Mouse (Mus musculus) left cerebral cortex, adult 8-10 months (tissue): ENCODE data around the gene Hydin. TPM values are rescaled to one million over a fixed set of nuclear protein-coding genes. Genes with fewer than 3 reads are reported as not detected.

Experiments used
- DNase-seq, 2 experiments: peaks; one replicate each; pipeline ENCODE4 v3.0.0; 2022; ENCODE audit warnings: low spot score in 2 of 2
- microRNA-seq, 2 experiments: library from miRNA; unstranded; fragments of <30 nt; microRNA quantifications; one replicate each; pipeline ENCODE4 v1.2.0; 2022
- total RNA-seq, 4 experiments: library from RNA; stranded (reverse); gene quantifications; 2 replicates each; pipeline ENCODE4 v1.2.4; 2022

Hydin gene
- total RNA-seq, 4 experiments from 2014 or later: 0.54 to 0.80 (median 0.70) TPM

DNA sequence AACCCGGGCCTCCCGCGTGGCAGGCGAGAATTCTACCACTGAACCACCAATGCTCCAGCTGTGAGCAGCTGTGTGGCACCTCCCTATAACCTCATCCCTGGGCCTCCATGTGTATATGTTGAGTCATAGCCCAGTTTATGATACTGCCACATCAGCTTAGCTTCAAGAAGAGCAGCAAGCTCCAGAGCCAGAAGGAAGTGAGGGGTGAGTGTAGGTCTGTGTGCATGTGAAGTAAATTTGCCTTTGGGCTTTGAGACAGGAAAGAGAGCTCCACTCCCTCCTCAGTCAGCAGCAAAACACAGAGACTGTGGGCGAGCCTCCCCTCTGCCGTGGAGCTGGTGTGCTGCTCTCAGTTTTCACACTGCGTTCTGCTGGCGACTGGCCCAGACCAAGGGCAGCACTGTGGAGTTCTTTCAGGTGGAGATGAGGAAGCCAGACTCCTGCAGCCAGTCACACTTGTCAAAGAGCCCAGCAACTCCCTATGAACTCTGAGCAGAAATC, 363.8 kb downstream of the Hydin start:
- DNase-seq: peak in 1 of 2 experiments; percentile 72

GRCm38 (mm10) chr8:110631201-110631600, 364.4 kb downstream of the Hydin start:
- no peak for DNase-seq

DNA sequence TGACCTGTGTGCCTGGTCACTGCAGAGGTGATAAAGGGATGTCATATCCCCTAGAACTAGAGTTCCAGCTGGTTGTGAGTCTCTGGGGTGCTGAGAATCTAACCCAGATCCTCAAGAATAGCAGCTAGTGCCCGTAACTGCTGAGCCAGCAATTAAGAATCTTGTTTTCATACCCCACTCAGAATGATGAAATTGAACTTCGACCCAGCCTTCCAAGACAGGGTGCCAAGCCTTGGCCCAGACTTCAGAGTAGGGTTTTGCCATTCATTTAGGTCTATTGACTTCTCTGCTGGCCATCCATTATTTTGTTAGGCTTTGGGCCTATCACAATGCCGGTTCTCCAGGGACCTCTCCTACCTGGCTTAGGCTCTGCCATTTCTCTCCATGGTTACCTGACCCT, 367.0 kb downstream of the Hydin start:
- no peak for DNase-seq

DNA sequence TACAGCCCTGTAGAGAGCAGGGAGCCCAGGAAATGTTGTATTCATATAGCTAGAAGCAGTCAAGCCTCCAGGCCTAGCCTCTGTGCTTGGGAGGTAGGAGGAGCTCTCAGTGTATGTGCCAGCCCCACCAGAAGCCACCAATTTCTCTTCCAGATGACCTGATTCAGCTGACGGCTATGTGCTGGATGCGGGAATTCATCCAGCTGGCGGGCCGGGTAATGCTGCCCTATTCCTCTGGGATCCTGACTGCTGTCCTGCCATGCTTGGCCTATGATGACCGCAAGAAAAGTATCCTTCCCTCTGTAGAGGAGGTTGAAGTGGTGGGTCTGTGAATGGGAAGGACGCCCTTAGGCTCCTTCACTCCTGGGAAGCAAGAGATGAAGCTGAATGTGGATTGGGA, 369.4 kb downstream of the Hydin start:
- no peak for DNase-seq

- no peak for DNase-seq
Measured at GRCm38 (mm10) chr8:110642331-110642730, 375.6 kb downstream of the Hydin start.

DNA sequence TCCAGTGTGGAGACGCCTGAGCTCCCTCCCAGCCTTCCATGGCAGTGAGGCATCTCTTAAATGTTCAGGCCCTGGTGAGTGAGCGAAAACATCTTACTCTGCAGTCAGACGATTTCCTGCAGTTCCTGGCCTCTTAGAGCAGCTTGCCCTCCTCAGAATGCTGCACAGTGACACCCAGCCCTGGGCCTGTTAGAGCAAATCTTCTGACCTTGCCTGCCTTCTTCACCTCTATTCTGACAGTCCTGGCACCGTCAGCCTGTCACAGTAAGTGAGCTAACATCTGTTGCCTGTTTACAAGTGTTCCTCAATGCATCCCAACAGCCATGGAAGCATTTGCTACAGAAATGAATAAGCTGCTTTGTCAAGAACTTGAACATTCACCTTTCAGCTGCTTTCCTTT, 376.4 kb downstream of the Hydin start:
- no peak for DNase-seq

DNA sequence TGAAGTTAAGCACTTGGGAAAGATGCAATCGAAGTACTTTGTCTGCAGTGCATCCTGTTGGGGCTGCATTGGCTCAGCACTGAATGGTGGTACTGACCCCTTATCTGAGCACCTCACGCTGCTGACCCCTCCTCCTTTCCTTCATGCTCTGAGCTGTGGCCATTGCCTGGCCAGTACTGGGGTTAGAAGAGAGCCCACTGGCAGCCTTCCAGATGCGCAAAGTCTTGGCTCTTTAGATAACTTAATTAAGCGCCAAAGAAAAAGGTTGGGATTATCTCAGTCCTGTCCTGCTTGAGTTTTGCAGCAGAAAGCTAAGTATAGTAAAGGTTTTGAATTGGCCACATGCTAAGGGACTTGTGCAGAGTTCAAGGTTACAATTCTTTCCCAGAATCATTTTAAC, 377.6 kb downstream of the Hydin start:
- no peak for DNase-seq

GRCm38 (mm10) chr8:110644901-110645300, 378.1 kb downstream of the Hydin start:
- no peak for DNase-seq

DNA sequence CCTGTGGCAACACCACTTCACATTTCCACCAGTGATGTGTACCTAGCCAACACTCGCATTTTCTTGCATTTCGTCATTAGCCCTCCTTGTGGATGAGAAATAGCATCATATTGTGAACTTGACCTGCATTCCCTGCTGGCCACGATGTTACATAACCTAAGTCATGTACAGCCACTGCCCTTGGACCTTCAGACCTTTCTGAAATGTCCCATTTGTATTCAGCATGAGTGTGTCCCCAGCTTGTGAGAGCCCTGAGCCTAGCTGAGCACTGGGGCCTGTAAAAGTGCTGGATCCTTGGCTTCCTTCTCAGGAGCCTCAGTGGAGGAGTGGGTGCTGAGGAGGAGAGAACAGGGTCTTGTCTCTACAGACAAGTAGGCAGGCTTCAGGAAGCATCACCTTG, 378.6 kb downstream of the Hydin start:
- DNase-seq: no peak

GRCm38 (mm10) chr8:110646064-110646463, 379.3 kb downstream of the Hydin start:
- DNase-seq: peak in 1 of 2 experiments; percentile 68

- DNase-seq: no peak
Measured at GRCm38 (mm10) chr8:110648577-110648976, 381.8 kb downstream of the Hydin start.

DNA sequence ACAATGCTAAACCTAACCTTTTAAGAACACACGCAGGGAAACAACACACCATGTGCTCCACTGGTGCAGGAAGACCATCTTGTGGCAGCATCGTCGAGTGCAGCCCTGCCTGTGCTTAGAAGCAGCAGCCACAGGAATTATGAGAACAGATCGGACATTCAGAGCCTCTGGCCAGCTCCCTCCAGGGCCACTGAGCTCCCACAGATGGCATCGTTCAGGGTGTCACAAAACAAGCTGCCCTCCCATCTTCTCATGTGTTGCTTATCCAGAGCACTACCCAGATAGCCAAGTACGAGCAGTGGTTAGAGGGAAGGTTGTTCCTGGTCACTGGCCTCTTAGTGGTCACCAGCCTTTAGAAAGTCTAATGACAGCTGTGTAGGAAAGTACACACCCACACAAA, 382.5 kb downstream of the Hydin start:
- DNase-seq: no peak

GRCm38 (mm10) chr8:110650838-110651237, 384.1 kb downstream of the Hydin start:
- no peak for DNase-seq

GRCm38 (mm10) chr8:110651847-110652246, 385.1 kb downstream of the Hydin start:
- DNase-seq: no peak

- DNase-seq: no peak
Measured at GRCm38 (mm10) chr8:110654075-110655060, 387.6 kb downstream of the Hydin start.

- DNase-seq: no peak
Measured at GRCm38 (mm10) chr8:110655827-110656226, 389.1 kb downstream of the Hydin start.

DNA sequence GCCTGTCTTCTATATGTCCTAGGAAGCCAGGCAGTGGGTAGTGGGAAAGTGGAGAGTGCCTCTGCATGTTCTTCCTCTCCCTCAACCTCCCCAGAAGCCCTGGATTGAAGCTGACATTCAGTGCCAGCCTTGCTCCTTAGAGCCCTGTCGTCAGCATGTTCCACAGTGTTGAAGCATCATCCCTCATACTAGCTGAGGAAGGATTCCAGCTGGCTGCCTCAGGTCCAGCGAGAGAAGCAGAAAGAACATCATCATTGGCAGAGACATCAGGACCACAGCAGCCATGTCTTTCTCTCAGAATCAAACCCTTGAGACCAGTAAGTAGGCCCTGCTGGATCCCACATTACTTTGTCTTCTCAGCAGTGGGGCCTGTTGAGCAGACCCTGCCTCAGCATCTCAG, 390.9 kb downstream of the Hydin start:
- no peak for DNase-seq

Small RNAs within 50 kb of the gene (microRNA-seq; reads per million reads assigned to microRNA genes)
- gene Gm44489: 0 reads per million in 2 experiments
- 0 reads per million in 2 experiments for gene Gm47306

Other genes starting within 250 kb of the Hydin start
- gene Chst4, start 227.2 kb upstream of the Hydin start, total RNA-seq: under 1 TPM in 1 of 4 experiments, not detected in 3; 0.25 TPM
- 10 to 100 TPM; 35.2 to 38.4 (median 36.3) TPM for gene Zfp612, start 187.2 kb upstream of the Hydin start, total RNA-seq
- gene Gm21964, start 165.8 kb upstream of the Hydin start, total RNA-seq: not detected
- gene Gm17720, start 164.2 kb upstream of the Hydin start, total RNA-seq: not detected
- gene Calb2, start 98.8 kb upstream of the Hydin start, total RNA-seq: 10 to 100 TPM; 21.7 to 31.6 (median 27.2) TPM
- gene Cmtr2, start 51.3 kb upstream of the Hydin start, total RNA-seq: 1 to 10 TPM; 4.7 to 7.3 (median 5.8) TPM